Mouse (Mus musculus) induced T-regulatory cell, adult 2 months (primary cell): ENCODE results near the gene Supt6.

ENCODE experiments used
- DNase-seq: peaks from one replicate; pipeline ENCODE4 v3.0.0-alpha.2; 2012; ENCODE audit warnings: low read depth

Gene Supt6

GRCm38 (mm10) chr11:78165761-78166109 is 80.1 kb downstream of the Supt6 start:
- no peak for DNase-seq

DNA sequence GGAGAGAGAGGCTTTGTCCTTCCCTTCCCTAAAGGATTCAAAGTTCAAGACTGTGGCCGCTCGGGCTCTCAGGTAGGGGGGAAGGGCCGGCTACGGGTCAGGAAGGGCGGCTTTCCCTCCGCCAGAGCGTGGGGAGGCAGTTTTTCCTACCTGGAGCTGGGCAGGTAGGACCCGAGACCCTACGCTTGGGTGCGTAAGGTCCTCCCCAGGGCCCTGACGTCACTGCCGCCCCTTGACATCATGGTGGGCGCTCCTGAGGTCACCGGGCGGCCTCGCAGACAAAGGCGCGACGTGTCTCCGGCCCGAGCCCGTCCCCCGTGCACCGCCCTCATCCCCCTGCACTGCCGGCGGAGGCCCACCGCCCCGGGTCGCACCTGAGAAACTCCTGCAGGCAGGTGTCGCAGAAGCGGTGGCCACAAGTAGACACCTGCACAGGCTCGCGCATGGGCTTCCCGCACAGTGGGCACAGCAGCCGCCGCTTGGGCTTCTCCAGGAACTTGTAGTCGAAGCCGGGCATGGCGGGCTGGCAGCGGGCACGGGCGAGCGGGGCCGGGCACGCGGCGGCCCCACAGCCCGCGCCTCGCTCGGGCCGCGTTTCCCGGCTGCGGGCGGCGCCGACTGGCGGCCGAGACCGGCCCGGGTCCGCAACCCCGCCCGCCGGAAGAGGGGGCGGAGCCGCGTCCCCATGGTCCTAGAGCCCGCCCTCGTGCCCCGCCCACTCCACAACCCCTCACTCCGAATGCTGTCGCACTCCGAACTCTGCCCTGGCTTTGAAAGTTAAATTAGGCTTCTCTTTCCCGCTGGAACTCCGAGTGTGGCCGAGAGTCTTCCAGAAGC is 80.6 kb downstream of the Supt6 start, which contains the start of gene Traf4:
Gene Traf4, minus strand, starts transcription at position 666 of the 837 bp plus-strand sequence.
- DNase-seq: peak; percentile 91

GRCm38 (mm10) chr11:78164604-78164923 is 81.2 kb downstream of the Supt6 start:
- DNase-seq: peak; percentile 61

GRCm38 (mm10) chr11:78163681-78164603 is 81.8 kb downstream of the Supt6 start:
- peak; percentile 76 for DNase-seq

- peak; percentile 37 for DNase-seq
Observed at GRCm38 (mm10) chr11:78163045-78163444, 82.7 kb downstream of the Supt6 start.

- DNase-seq: peak; percentile 21
Observed at GRCm38 (mm10) chr11:78162504-78162903, 83.3 kb downstream of the Supt6 start.

DNA sequence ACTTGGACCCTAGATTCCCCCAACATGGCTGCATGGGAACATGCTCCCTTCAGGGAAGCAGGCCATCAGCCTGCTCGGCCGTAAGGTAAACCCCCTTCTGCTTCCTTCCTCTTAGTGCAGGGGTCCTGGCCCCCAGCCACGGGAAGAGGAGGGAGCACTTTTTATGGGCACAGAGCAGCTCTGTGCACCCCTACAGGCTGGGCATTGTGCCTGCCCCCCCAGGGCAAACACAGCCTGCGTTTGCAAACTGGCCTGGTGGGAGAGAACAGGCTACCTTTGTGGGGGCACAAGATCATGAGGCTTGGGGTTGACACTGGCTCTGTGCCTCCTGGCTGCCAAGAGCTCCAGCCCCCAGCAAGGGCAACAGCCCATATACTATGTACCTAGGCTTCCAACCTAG is 83.8 kb downstream of the Supt6 start:
- no peak for DNase-seq

GRCm38 (mm10) chr11:78161169-78161568 is 84.6 kb downstream of the Supt6 start:
- no peak for DNase-seq

DNA sequence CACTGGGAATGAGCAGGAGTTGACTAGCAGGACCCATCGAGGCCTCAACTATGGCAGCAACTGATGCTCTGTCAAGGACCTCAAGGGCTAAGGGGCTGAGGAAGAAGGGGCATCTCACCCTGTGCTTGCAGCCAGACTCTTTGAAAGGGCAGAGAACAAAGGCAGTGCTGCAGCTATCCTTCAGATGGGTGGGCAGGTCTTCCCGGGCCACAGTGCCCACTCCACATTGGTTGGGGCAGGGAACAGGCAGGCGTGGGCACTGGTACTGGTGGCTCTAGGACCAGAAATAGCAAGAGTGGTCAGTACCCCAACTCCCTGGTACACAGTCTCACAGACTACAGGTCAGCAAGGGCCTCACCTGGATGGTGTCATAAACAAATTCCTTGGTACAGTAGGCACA is 85.1 kb downstream of the Supt6 start:
- no peak for DNase-seq

DNA sequence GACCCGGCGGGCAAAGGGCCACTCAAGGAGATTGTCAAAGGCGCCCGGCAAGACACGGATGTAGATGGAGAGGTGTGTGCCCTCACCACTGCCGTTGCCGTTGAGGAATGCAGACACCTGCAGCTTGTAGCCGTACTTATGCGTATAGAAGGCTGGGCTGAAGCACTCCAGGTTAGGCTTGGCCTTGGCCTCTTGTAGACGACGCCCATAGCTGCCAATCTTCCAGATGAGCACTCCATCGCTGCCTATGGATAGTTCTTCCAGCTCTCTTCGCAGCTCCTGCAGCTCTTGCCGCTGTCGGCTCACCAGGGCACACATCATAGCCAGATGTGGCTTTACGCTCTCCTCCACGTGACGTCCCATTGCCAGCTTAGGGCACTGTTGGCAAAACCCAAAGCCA is 85.6 kb downstream of the Supt6 start:
- no peak for DNase-seq

GRCm38 (mm10) chr11:78159557-78159956 is 86.2 kb downstream of the Supt6 start:
- DNase-seq: no peak

GRCm38 (mm10) chr11:78159096-78159495 is 86.7 kb downstream of the Supt6 start:
- peak; percentile 95 for DNase-seq
